7 mouse cellular contexts compared by ENCODE assay signal in genomic region chr11:3517846-3518732, GRCm38 (mm10). TPM values are rescaled to one million over a fixed set of nuclear protein-coding genes. Genes with fewer than 3 reads are reported as not detected.
DNase-seq lines count a peak whose midpoint lies in the region; ATAC-seq and TF ChIP-seq lines count a peak whose summit lies in the region.

No protein-coding gene starts in this region.

- ATAC-seq in heart, embryonic 15.5 days (replicated peaks; ENCODE audit: insufficient number of reproducible peaks, insufficient read depth, low FRiP score, low read depth): no peak
- ATAC-seq in liver, embryonic 14.5 days (ENCODE audit: insufficient read depth): no peak

- no peak for TF ChIP-seq EP300 in liver, embryonic 14.5 days (IDR thresholded peaks at IDR 0.05; ENCODE audit: low read depth)

- H3K4me1 ChIP-seq in heart, embryonic 15.5 days (replicated peaks): peaks cover 46% of the 10 kb centered on the region
- peaks cover 0 to 2% of the 10 kb centered on the region in 2 experiments; a peak in 1 of 4 replicates for H3K4me1 ChIP-seq in liver, embryonic 14.5 days (replicated peaks; ENCODE audit: control insufficient read depth in 2 of 2, insufficient read depth in 2 of 2, low read length in 1 of 2)

- H3K4me2 ChIP-seq in heart, embryonic 15.5 days: peak overlapping the region; percentile 74
- H3K4me2 ChIP-seq in liver, embryonic 14.5 days (ENCODE audit: low read depth): peak overlapping the region; percentile 39; the same call in 1 of the 2 replicates

- 45% methylated on average over 13 of the region's 13 CpGs for WGBS in heart, embryonic 15.5 days
- WGBS in liver, embryonic 14.5 days (ENCODE audit: insufficient replicate concordance): 28% methylated on average over 13 of the region's 13 CpGs

- no peaks in the 10 kb centered on the region for H3K9me3 ChIP-seq in heart, embryonic 15.5 days (replicated peaks)
- H3K9me3 ChIP-seq in liver, embryonic 14.5 days (ENCODE audit: control insufficient read depth, low read length): no peaks in the 10 kb centered on the region

- H3K36me3 ChIP-seq in heart, embryonic 15.5 days: peaks cover 29% of the 10 kb centered on the region
- no peaks in the 10 kb centered on the region for H3K36me3 ChIP-seq in liver, embryonic 14.5 days (replicated peaks; ENCODE audit: control insufficient read depth, insufficient read depth, low read depth)

- peak overlapping the region; percentile 40 for H3K4me3 ChIP-seq in heart, embryonic 15.5 days
- no peak overlapping the region for H3K4me3 ChIP-seq in liver, embryonic 14.5 days (ENCODE audit: insufficient read depth in 1 of 2, low read depth in 2 of 2, low read length in 2 of 2)

- no peaks in the 10 kb centered on the region for H3K27me3 ChIP-seq in heart, embryonic 15.5 days
- H3K27me3 ChIP-seq in liver, embryonic 14.5 days (ENCODE audit: control insufficient read depth, insufficient read depth, low read length): peaks cover 31% of the 10 kb centered on the region

- H3K27ac ChIP-seq in heart, embryonic 15.5 days: 0 out of 2 replicates have a peak overlapping the region, but pooled peaks have one; percentile 15
- no peak overlapping the region for H3K27ac ChIP-seq in liver, embryonic 14.5 days

- no peak overlapping the region for H3K9ac ChIP-seq in heart, embryonic 15.5 days
- no peak overlapping the region for H3K9ac ChIP-seq in liver, embryonic 14.5 days (replicated peaks)

- TF ChIP-seq CTCF in liver, embryonic 14.5 days (IDR thresholded peaks at IDR 0.05; ENCODE audit: low read depth): no peak

- DNase-seq in ovary, postnatal 36 days (ENCODE audit: low spot score): peak; percentile 3
- no peak for DNase-seq in ovary, postnatal 14 days (ENCODE audit: low spot score)
- no peak for DNase-seq in liver, embryonic 14.5 days (ENCODE audit: low read depth in 3 of 3, low spot score in 3 of 3)
- no peak for DNase-seq in testis, postnatal 10 days (ENCODE audit: low spot score)
- DNase-seq in urinary bladder, postnatal 14 days (ENCODE audit: low spot score): no peak
- no peak for DNase-seq in right cerebral cortex, adult 2 months (ENCODE audit: low spot score in 2 of 2)

RNA-seq across cellular contexts. Expression of gene Selenom, which starts 3.6 kb away (rescaled TPM):
- polyA plus RNA-seq in heart, embryonic 15.5 days (2015; fragmentation: Nextera tagmentation; extraction: Ambion mirVana): 132 and 138 TPM in 2 replicates
- polyA plus RNA-seq in liver, embryonic 14.5 days (2012; rRNA removed): 8.5 and 12.2 TPM in 2 replicates
- 9.4 and 10.3 TPM in 2 replicates for polyA plus RNA-seq in liver, embryonic 14.5 days (2014; fragmentation: Nextera tagmentation; extraction: Ambion mirVana)

RNA-seq across cellular contexts. Expression of gene Inpp5j, which starts 13.5 kb away (rescaled TPM):
- 9.4 and 11.4 TPM in 2 replicates for polyA plus RNA-seq in heart, embryonic 15.5 days (2015; fragmentation: Nextera tagmentation; extraction: Ambion mirVana)
- 0.23 and 0.31 TPM in 2 replicates for polyA plus RNA-seq in liver, embryonic 14.5 days (2012; rRNA removed)
- 0.27 and 0.38 TPM in 2 replicates for polyA plus RNA-seq in liver, embryonic 14.5 days (2014; fragmentation: Nextera tagmentation; extraction: Ambion mirVana)

RNA-seq across cellular contexts. Expression of gene Smtn, which starts 22.3 kb away (rescaled TPM):
- 79.2 and 101 TPM in 2 replicates for polyA plus RNA-seq in heart, embryonic 15.5 days (2015; fragmentation: Nextera tagmentation; extraction: Ambion mirVana)
- polyA plus RNA-seq in liver, embryonic 14.5 days (2012; rRNA removed): 3.3 and 4.5 TPM in 2 replicates
- 7.4 and 8.7 TPM in 2 replicates for polyA plus RNA-seq in liver, embryonic 14.5 days (2014; fragmentation: Nextera tagmentation; extraction: Ambion mirVana)

RNA-seq across cellular contexts. Expression of gene Pla2g3, which starts 30.0 kb away (rescaled TPM):
- polyA plus RNA-seq in heart, embryonic 15.5 days (2015; fragmentation: Nextera tagmentation; extraction: Ambion mirVana): 0.10 and 0.28 TPM in 2 replicates
- 0.06 and 0.11 TPM in 2 replicates for polyA plus RNA-seq in liver, embryonic 14.5 days (2012; rRNA removed)
- polyA plus RNA-seq in liver, embryonic 14.5 days (2014; fragmentation: Nextera tagmentation; extraction: Ambion mirVana): 0.04 and 0.13 TPM in 2 replicates

Comparison
In these comparisons a context has a peak if more than half of its experiments do, and no peak if none do; other contexts are left out.
1. RNA of gene Selenom, which starts 3.6 kb away (polyA plus RNA-seq): 132 to 138 TPM in heart, embryonic 15.5 days; 8.5 to 12.2 TPM in liver, embryonic 14.5 days; every median in the first group is over 10 times any median in the second.